Mouse (Mus musculus) mouse embryonic stem cell (cell line): Measurements from ENCODE around the gene Sowahc.

Experiments
- in situ Hi-C, 2 experiments: fragments of 300-500 bp; cut with MboI; formaldehyde crosslinking; loops; 1 replicate in 1 of 2; 3 replicates in 1 of 2; pipeline ENCODE4 v1.14.3; 2019 to 2020; ENCODE audit warnings: low sequenced_read_pairs in 2 of 2, low pct_unique_long_range_greater_than_20kb in 1 of 2, mixed read lengths in 1 of 2; ENCODE audit not compliant: unreplicated experiment in 1 of 2

The Sowahc gene

GRCm38 (mm10) chr10:59250679-59251078 is 28.9 kb downstream of the Sowahc start:
- in situ Hi-C loops, result no loop called here

- in situ Hi-C loops, result no loop called here
Observed at GRCm38 (mm10) chr10:59251980-59252379, 30.2 kb downstream of the Sowahc start.

GRCm38 (mm10) chr10:59252396-59252795 is 30.6 kb downstream of the Sowahc start:
- in situ Hi-C loops, result no loop called here

GRCm38 (mm10) chr10:59253541-59254079 is 31.9 kb downstream of the Sowahc start:
- in situ Hi-C loops, result no loop called here

GRCm38 (mm10) chr10:59256533-59256932 is 34.8 kb downstream of the Sowahc start:
- in situ Hi-C loops, result no loop called here

GRCm38 (mm10) chr10:59259572-59259971 is 37.8 kb downstream of the Sowahc start:
- in situ Hi-C loops, result no loop called here

GRCm38 (mm10) chr10:59261603-59262002 is 39.9 kb downstream of the Sowahc start:
- in situ Hi-C loops, result no loop called here

- in situ Hi-C loops, result no loop called here
Observed at GRCm38 (mm10) chr10:59262021-59262420, 40.3 kb downstream of the Sowahc start.

- in situ Hi-C loops, result no loop called here
Observed at GRCm38 (mm10) chr10:59262979-59263378, 41.2 kb downstream of the Sowahc start.

- in situ Hi-C loops, result no loop called here
Observed at GRCm38 (mm10) chr10:59265067-59265466, 43.3 kb downstream of the Sowahc start.

GRCm38 (mm10) chr10:59265674-59266073 is 43.9 kb downstream of the Sowahc start:
- in situ Hi-C loops, result no loop called here

- in situ Hi-C loops, result no loop called here
Observed at GRCm38 (mm10) chr10:59266097-59266496, 44.3 kb downstream of the Sowahc start.

- in situ Hi-C loops, result no loop called here
Observed at GRCm38 (mm10) chr10:59267275-59267674, 45.5 kb downstream of the Sowahc start.

- in situ Hi-C loops, result no loop called here
Observed at GRCm38 (mm10) chr10:59268109-59268508, 46.4 kb downstream of the Sowahc start.

GRCm38 (mm10) chr10:59268754-59269153 is 47.0 kb downstream of the Sowahc start:
- in situ Hi-C loops, result no loop called here

GRCm38 (mm10) chr10:59275745-59276144 is 54.0 kb downstream of the Sowahc start:
- in situ Hi-C loops, result loop anchor here in 1 of 2 experiments (25.0 kb wide), 1 partner anchor 463 kb away; the partner anchor contains the start of gene Sh3rf3
